Mouse (Mus musculus): Measurements from ENCODE around the gene Treml2.

- TF ChIP-seq CTCF (IDR thresholded peaks at IDR 0.05; ENCODE audit: extremely low read depth, insufficient read depth, insufficient read length, insufficient replicate concordance): no peak
- no peak for TF ChIP-seq POLR2A (IDR thresholded peaks at IDR 0.05; ENCODE audit: low read depth, low read length)
Measured at GRCm38 (mm10) chr17:48301792-48302191, 2.5 kb downstream of the Treml2 start.

Measured in spleen, adult 2 months (tissue).